Mouse (Mus musculus) myocyte (in vitro differentiated cells): Measurements from ENCODE around the gene Wdr25.

Experiments
- E2F4 ChIP-seq: IDR thresholded peaks from one replicate; pipeline ENCODE4 v1.6.1; 2011; ENCODE audit warnings: mild to moderate bottlenecking, control low read depth, moderate library complexity; ENCODE audit not compliant: insufficient read depth
- MAX ChIP-seq: IDR thresholded peaks from one replicate; pipeline ENCODE4 v1.6.1; 2011; ENCODE audit warnings: low read depth, mild to moderate bottlenecking, control low read depth
- MYOD1 ChIP-seq, 3 experiments: IDR thresholded peaks; one replicate each; pipeline ENCODE4 v1.6.1; 2011; ENCODE audit warnings: control low read depth in 2 of 3, low read depth in 2 of 3, mild to moderate bottlenecking in 2 of 3, moderate library complexity in 1 of 3; ENCODE audit not compliant: insufficient read length in 2 of 3, control insufficient read depth in 1 of 3
- POLR2A ChIP-seq: IDR thresholded peaks from one replicate; pipeline ENCODE4 v1.6.1; 2011; ENCODE audit warnings: low read depth, mild to moderate bottlenecking, control low read depth, moderate library complexity; ENCODE audit not compliant: insufficient read length

DNA sequence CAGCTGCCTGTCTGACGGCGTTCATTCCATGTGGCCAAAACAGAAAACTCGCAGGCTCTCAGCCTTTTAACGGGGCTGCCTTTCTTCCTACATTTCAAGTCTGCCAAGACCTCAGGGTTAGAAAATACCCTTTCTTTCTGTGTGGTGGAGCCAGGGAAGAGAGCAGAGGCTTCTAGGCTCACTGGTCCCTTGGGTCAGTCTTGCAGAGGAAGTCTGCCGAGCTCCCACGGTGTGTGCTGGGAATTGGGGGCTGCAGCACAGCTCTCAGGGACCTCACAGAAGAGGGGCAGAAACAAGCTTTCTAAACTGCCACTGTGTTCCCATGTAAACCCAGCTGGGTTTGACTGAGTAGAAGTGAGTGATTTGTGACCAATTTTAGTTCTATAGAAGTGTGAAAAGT, 40.8 kb downstream of the Wdr25 start:
- TF ChIP-seq MYOD1 (IDR thresholded peaks at IDR 0.05; ENCODE audit: control insufficient read depth in 1 of 3, insufficient read length in 2 of 3, low read depth in 2 of 3) = no peak
- no peak for TF ChIP-seq E2F4
- no peak for TF ChIP-seq POLR2A
- no peak for TF ChIP-seq MAX
